Mouse (Mus musculus) lung, postnatal 14 days (tissue): ENCODE data around the gene Usp2.
A peak's percentile ranks its signal among the peaks of the same experiment; 100 is the strongest.

Experiments used
- DNase-seq: peaks from one replicate; pipeline ENCODE4 v3.0.0; 2021

Usp2 gene

GRCm38 (mm10) chr9:44047071-44047470 lies 19.8 kb upstream of the Usp2 start:
- DNase-seq = no peak

GRCm38 (mm10) chr9:44047571-44048490 lies 19.0 kb upstream of the Usp2 start:
- no peak for DNase-seq

- no peak for DNase-seq
Observed at GRCm38 (mm10) chr9:44048541-44049380, 18.1 kb upstream of the Usp2 start.

- no peak for DNase-seq
Observed at GRCm38 (mm10) chr9:44049381-44050165, 17.2 kb upstream of the Usp2 start.

- no peak for DNase-seq
Observed at GRCm38 (mm10) chr9:44052855-44053254, 14.0 kb upstream of the Usp2 start.

- DNase-seq = no peak
Observed at GRCm38 (mm10) chr9:44053936-44054335, 12.9 kb upstream of the Usp2 start.

- no peak for DNase-seq
Observed at GRCm38 (mm10) chr9:44058606-44059005, 8.2 kb upstream of the Usp2 start.

- DNase-seq = no peak
Observed at GRCm38 (mm10) chr9:44065177-44065576, 1.6 kb upstream of the Usp2 start.

GRCm38 (mm10) chr9:44067241-44067959 lies 579 bp downstream of the Usp2 start:
- DNase-seq = no peak

GRCm38 (mm10) chr9:44067960-44068330 lies 1.1 kb downstream of the Usp2 start:
- DNase-seq = no peak

- no peak for DNase-seq
Observed at GRCm38 (mm10) chr9:44069252-44069651, 2.4 kb downstream of the Usp2 start.

GRCm38 (mm10) chr9:44070113-44070843 lies 3.5 kb downstream of the Usp2 start:
- no peak for DNase-seq

GRCm38 (mm10) chr9:44070844-44071231 lies 4.0 kb downstream of the Usp2 start:
- DNase-seq = no peak

- DNase-seq = no peak
Observed at GRCm38 (mm10) chr9:44071914-44072598, 5.2 kb downstream of the Usp2 start.

- DNase-seq = no peak
Observed at GRCm38 (mm10) chr9:44072599-44072915, 5.7 kb downstream of the Usp2 start.

- no peak for DNase-seq
Observed at GRCm38 (mm10) chr9:44073115-44073514, 6.3 kb downstream of the Usp2 start.

GRCm38 (mm10) chr9:44074395-44075275 lies 7.8 kb downstream of the Usp2 start:
- peak; percentile 53 for DNase-seq

- no peak for DNase-seq
Observed at GRCm38 (mm10) chr9:44075276-44075995, 8.6 kb downstream of the Usp2 start.

GRCm38 (mm10) chr9:44075996-44076763 lies 9.4 kb downstream of the Usp2 start:
- DNase-seq = no peak
